Mouse (Mus musculus) 416B (cell line): ENCODE results near the gene Tex264.

Experiments used
- DNase-seq: peaks from one replicate; pipeline ENCODE4 v3.0.0; 2011; ENCODE audit warnings: low read depth

Tex264 gene

DNA sequence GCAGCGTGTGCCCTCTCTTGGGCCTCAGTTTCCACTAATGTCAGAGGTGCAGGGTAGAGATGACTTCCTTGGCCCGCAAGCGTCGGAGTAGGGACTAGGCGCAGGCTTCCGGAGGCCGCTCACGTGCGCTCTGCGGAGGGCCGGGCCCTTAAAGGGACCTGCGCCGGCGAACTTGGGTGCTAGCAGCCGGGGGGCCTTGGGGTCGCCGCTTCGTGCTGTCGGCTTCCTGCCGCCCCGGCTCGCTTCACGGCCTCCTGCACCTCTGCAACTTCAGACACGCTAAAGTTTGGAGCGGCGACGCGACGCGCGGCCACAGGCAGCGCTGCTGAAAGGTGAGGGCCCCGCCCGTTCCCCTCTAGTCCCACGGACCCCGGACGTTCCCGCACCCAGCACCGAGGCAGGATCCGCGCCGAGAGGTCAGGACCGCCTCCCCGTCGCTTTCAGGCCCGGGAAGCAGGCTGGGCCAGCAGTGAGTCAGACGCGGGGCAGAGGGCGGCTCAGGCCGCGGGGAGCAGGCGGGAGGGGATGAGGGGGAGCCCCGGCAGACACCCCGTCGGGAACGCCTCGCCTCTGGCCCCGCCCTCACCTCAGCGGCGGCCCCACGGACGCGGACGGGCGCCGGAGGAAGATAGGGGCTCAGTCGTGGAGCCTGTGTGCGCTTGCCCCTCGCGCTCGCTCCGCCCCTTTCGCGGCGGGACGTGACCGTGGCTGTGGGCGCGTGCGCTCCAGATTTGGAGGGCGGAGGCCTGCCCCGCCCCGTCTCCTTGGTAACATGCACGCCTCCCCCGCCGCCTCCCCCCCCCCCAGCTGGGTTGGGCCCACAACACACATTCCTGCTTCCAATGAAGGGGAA lies at the start of gene Tex264:
Gene Tex264, minus strand, starts transcription at position 679 of the 853 bp plus-strand sequence.
- DNase-seq, result peak; percentile 71

DNA sequence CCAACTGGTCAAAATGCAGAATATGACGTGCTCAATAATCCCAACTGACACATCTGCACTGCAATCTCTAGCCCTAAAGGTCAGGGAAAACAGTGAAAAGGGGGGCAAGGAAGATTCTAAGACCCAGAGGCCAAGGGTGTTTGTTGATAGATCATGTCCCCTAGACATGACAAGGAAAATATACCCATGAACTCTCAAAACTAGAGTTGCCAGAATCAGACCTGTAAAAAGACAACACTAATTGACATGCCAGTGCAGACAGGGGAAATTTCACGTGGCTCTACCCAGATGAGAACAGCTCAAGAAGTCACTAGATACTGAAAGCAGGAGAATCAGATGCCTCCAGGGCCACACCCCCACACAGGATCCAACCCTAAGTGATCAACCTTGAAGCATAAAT lies 48.0 kb upstream of the Tex264 start:
- no peak for DNase-seq

DNA sequence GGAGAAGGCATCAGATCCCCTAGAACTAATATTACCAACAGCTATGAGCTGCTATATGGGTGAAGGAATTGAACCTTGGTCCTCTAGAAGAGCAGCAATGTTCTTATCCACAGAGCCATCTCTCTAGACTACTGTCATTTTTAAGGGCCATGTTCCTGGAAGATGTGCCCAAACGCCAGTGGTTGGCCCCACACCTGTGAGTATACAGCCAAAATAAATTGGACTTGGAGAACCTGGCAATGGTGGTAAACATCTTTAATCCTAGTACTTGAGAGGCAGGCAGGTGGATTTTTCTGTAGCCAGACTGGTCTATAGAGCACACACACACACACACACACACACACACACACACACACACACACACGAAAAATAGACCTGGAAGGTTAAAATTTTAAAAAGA lies 43.7 kb upstream of the Tex264 start:
- no peak for DNase-seq

DNA sequence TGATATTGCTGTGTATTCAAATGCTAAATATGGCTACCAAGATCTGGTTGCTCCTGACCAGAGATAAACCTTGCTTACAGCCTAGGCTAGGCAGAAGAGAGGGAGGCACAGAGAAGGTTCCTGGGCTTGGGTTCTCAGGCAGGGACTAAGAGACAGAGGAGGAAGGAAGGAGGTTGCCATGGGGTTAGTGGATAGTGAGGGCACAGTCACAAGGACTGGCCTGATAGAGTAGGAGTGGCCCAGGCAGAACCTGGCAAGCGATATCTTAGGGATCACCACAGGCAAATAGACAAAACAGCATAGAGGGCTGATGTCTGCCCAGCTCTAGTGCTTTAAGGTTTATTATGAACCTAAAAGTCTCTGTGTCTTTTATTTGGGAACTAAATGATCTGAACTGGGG lies 41.2 kb upstream of the Tex264 start:
- peak; percentile 39 for DNase-seq

DNA sequence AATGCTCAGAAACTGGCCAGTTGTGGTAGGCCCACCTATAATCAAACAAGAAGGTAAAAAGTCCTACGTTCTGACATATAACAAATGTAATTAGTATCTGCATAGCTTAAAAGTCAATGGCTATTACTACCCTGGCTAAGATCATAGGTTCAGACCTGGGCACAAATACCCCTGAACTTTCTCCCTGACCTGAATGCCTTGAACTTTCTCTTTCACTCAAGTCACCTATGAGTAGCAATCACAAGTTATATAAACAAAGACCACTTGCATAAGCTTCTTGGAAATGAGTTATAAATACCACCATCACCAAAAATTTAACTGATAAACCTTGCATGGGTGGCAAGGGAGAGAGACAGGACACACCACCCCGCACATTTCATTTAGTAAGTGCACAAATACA lies 39.7 kb upstream of the Tex264 start:
- no peak for DNase-seq

DNA sequence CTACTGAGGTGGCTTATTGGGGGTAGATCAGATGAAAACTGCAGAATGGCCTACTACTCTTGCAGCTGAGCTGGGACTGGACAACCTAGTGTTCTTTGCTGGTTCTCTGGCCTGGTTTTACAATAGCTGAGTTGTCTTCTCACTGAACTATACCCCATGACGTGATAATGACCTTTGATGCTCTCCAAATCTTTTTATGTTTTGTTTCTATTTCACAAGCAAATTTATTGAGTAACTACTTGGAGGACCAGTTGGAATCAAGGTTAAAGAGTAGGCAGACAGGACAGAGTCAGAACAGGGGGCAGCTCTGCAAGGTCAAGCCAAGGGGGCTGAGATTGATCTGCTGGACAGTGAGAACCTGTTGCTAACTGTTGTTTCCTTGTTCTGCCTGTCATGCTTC lies 39.1 kb upstream of the Tex264 start:
- DNase-seq, result no peak

DNA sequence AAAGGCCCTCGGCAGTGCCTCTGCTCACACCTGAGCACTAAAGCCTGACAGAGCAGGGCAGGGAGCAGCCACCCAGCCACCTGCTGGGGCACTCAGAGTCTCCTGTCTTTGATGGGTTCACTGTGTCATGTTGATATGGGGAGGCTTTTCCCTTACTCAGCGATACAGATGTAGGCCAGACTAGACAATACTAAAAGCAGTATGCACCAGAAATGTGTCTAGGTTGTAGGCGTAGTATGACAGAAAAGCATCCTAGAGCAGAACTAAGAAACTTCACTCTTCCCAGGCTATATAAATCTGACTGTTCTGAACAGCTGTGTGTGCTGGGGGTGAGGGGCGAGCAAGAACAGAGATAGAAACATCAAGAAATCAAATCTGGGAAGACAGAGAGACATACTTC lies 31.0 kb upstream of the Tex264 start:
- no peak for DNase-seq

DNA sequence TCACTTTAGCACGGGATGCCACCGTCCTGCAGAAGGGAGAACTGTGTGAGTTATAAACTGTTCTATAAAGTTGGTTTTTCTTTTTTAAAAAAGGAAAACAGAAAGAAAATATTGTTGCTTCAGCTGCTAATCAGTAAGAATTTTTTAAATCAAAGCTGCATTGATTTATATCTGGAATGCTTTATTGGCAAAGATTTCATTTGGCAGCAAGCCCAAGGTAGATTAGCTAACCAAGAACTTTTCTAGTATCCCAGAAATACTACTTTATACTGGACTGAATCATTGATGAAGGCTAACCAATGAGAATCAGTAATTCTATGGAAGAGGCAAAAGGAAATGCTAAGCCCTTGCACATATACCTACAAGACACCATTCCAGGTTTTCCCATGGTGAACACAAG lies 30.5 kb upstream of the Tex264 start:
- DNase-seq, result no peak

DNA sequence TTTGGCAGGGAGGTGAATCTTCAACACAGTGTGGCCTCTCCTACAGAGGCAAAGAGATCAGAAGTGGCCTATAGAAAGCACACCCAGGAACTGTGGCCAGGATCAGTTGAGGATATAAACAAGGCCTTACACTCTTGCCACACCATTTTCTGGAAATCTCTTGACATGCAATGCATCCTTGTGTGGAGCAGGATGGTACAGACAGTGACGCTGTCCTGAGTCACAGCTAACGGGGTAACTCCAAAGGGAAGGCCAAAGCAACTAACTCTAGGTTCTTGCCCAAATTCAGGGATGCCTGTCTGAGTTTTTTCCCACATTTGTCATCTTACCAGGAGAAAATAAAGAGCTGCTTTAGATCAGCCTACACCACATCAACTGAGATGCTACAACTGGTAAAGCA lies 26.7 kb upstream of the Tex264 start:
- no peak for DNase-seq

DNA sequence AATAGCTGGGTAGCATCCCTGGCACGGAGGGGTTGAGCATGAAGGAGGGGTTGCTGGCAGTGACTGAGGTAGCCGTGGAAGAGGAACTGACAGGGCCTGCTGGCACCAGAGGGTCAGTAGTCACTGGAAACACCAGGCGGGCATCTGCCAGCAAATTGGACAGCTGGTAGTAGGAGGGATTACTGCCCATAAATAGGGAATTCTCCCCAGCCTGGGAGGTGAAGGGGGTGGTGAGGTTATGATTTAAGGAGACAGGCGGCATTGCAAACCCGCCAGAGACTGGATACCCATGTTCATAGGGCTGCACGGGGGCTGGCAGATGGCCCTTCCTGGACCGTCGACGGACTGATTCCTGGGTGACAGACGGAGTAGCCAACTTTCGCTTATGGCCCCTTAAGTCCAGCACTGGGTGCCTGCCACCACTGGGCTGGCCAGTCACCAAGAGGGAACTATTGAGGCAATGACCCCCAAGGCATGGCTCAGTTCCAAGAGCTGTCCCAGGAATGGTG lies 7.3 kb upstream of the Tex264 start:
- no peak for DNase-seq

DNA sequence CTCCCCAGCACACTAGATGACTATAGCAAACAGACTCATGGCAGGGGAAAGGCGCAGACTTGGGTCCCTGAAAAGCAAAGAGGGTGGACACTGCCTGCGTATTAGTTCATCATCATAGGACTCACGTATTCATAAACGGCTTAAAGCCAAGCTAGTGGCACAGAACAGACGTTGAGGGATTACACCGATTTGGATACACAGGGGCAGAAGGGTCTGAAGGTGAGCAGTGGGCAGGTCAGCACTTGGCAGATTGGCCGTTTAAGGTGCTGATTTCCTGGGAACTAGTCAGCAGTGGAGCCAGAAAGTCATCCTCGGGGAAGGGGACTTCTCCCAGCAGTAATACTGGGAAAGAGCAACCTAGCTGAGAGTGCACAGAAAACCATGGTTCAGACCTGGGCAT lies 3.1 kb upstream of the Tex264 start:
- DNase-seq, result no peak

DNA sequence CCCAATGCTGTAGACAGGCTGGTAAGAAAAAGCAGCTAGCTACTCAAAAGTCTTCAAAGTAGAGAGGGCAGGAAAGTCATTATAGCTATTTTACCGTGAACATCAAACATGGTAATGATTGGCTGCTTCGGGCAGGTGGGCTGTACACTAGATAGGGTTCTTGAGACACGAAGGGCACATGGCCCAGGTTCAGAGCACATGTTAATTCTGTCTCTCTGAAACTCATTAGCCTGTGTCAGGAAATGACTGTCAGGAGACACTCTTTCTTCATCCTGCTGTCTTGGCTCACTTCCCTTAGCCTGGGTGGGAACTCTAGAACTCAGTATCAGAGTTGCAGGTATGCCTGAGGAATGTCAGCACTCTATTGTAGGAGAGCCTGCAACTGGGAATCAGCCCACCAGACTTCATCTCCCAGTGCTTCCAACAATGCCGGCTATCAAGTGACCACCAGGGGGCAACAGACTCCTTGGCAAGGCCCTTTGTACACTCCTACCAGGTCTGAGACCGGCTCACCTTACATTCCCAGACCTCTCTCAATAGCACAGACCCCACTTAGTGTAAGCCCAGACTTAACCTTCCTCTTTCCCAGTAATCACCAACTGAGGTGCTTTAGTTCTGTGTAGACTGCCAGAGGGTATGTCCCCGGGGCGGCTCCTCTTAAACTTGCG lies 1.4 kb upstream of the Tex264 start:
- DNase-seq, result peak; percentile 86

DNA sequence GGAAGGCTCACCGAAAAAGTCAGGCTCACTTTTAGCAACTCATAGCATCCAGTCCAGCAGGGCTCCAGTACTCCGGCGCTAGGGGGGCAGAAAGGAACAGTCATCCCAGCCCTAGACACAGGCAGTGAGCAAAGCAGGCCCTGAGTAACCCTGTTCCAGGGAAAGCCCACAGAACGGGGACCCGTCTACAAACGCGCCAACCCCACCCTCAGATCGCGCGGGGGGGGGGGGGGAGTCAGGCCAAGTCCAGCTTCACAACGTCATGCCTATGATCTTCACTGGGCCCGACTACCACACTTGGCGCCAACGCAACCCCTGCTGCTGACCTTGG lies 844 bp downstream of the Tex264 start:
- no peak for DNase-seq

DNA sequence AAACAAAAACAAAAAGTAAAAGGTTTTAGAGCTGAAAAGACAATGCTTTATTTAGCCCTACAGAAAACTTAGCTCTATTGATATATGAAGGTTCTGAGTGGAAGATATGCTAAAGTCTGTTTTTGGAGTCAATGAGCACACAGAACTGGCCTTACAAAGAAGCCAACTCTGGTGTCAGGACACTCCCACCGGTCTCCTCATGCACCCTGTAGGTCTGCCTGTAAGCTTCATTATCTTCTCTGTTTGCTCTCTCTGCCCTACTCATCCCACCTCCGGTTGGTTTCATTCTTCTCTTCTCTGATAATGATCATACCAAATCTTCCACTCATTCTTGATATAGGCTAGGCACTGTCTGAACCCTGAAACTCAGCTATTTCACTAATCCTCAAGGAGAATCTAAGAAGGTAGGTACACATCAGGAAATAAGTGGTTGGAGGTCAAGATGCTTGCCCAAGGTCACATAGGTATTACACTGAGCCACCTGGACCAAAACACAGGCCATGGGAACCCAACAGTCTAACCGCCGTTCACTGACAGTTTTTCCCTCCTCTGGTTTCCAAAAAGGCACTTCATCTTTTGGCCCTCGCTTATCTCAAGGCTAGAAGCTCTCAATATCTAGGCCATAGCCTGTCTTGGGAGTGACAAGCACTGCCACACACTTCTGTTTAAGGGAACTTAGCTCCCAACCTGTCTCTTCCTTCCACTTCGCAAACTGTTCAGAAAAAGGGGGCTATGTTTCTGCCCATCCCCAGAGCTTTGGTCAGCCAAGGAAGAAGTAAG lies 1.4 kb downstream of the Tex264 start:
- DNase-seq, result peak; percentile 22

DNA sequence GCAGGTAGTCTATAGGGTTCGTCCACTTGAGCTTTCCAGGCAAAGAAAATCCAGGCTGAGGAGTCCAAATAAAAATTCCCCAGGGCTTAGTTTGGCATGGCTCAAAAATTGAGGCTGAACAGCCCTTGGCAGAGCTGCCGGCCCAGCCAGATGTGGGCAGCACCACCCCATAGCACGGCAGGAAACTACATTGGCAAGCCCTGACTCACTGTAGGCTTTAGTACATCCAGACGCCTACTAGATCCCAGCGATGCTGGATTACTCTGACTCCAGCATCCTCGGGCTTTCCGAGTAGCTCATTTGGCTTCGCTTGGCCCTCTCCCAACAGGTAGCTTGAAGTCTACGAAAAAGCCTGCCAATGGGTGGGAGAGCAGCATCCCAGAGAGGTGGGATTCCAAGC lies 4.7 kb downstream of the Tex264 start:
- no peak for DNase-seq

DNA sequence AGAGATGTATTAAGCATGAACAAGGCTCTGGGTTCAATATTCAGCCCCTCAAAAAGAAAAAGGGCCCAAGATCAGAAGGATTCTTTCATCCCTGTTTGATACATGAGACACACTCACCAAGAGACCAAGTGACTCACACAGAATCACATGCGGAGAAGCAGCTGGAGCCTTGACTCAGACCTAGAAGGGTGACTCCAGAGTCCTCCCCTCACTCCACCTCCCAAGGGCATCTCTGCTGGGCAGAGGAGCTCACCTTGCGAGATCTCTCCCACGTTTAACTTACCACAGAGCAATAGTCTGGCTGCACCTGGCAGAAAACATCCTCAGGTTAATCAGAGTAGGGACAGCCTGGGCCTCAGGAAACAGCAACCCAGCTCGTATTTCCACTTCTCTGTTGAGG lies 7.5 kb downstream of the Tex264 start:
- no peak for DNase-seq

DNA sequence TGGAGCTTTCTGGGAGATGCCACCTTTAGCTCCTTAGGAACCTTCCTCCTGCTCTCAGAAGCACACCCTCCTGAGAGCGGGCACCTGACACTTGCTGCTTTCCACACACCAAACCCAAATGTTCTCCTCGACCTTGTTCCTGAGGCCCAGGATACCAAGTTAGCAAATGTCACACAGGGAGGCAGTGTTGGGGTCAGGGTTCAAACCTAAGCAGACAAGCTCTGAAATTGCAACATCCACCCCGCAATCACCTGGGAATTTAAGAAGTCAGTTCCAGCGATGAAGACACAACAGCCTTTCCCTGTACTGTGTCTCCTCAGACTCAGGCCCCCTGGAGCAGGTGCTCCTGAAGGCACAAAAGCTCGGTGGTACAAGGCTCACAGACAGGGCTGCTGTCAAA lies 8.0 kb downstream of the Tex264 start:
- DNase-seq, result no peak

DNA sequence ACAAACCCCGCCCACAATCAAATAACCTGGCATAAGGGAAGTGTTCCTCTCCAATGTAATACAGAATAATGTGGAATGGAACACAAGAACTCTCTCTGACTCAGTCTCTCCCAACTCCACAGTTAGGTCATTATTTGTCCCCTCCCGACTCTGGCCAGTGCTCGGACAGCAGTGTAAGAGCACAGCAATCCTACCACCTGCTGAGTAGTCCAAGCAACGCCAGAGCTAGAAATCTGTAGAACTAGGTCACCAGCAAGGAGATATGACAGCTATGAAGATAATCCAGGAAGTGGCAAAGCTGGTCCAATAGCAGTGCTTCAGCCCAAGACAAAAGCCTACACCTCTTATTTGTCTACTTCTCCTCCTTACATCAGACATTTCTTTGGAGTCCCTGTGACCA lies 9.2 kb downstream of the Tex264 start:
- DNase-seq, result no peak

DNA sequence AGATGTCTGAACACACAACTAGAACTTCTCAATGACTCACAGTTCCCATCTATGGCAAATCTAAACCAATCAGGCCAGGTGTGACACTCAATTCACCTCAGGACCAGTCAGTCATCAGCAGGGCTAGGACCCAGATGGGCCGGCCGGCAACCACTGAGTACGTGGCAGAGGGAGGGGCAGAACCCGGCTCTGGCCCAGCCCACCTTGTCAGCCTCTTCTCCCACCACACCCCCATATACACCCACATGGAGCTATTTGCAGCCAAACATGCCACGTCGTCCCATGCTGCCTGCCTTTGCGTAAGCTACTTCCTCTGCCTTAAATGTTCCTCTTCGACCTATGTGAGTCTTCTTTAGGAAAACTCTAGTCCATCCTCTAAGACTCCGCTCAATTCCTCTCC lies 9.8 kb downstream of the Tex264 start:
- DNase-seq, result no peak

DNA sequence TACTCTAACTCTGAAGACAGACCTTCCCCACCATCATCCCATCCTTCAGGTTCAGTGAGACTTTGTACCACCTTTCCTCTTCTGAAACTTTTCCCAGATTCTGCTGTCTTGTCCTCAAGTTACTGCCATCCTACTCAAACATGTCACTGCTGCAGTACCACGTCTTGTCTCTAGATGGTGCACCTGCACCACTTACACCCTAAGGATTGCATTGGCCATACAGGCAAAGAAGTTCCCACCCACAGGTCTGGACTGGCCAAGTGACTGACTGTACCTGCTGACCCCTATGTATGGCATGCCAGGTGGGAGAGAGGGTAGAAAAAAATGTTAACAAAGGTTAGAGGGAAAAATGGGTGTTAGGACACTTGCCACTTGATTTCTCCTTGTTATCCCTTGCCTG lies 10.2 kb downstream of the Tex264 start:
- peak; percentile 85 for DNase-seq

DNA sequence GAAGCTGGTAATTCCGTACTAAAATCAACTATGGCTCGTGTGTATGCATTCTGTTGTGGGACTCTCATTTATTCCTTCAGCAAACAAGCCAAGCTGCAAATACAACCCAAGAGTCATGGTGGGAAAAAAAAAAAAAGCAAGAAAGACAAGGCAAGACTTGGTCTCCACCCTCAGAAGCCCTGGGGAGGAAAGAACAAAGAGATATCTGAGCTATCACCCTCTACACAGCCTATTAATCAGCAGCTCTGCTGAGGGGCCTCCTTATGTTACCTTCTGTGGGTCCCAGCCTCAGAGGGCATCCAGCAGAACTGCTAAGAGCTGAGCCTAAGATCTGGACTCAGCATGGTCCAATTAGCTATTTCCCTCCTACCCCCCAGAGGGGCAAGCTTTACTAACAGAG lies 11.9 kb downstream of the Tex264 start:
- no peak for DNase-seq

DNA sequence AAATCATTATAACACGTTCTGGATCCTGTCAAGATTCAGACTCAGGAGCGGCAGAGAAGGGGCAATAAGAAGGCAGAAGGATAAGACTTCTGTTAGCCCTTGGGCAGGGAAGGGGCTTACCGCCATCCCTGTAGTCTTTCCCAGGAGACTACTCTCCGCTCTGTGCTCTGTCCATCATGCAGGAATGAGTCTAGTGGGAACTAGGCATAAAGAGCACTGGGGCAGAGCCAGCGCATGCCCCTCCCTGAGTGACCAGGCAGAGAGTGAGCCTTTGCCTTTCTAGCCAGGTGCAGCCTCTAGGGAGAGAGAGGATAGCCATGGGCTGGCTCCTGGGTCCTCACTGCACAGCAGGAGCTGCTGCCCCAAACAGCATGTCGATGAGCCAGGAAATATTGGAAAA lies 20.9 kb downstream of the Tex264 start:
- DNase-seq, result no peak

DNA sequence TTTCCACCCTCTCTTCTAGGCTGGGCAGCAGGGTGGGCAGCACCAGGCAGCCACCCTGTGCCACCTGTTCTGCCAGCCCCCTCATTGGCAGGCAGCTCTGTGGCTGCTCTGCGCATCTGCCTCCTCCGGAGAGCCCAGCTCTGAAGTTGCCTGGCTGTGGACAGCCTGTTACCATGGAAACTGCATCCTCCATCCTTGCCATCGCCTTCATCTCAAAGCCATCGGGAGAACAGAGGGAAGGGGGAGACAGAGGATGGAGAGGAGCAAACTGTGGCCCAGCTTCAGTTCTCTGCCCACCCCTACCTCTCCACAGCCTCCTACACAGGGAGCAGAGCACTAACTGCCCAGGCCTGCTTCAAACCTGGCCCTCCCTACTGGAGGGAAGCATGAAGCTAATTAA lies 21.3 kb downstream of the Tex264 start:
- DNase-seq, result no peak
